Mouse (Mus musculus): ENCODE data around the gene Pdx1.

- TF ChIP-seq USF1 (IDR thresholded peaks at IDR 0.05; ENCODE audit: low read depth) (no peak), POLR2A (IDR thresholded peaks at IDR 0.05; ENCODE audit: insufficient read length, low read depth) (no peak), MAX (IDR thresholded peaks at IDR 0.05; ENCODE audit: low read depth) (no peak), MYOD1 (IDR thresholded peaks at IDR 0.05; ENCODE audit: control insufficient read depth in 1 of 3, insufficient read length in 2 of 3, low read depth in 2 of 3) (no peak), E2F4 (IDR thresholded peaks at IDR 0.05; ENCODE audit: insufficient read depth) (no peak), CEBPB (IDR thresholded peaks at IDR 0.05; ENCODE audit: insufficient read depth, poor library complexity, severe bottlenecking) (no peak), POLR2AphosphoS2 (IDR thresholded peaks at IDR 0.05; ENCODE audit: insufficient read length, low read depth) (no peak), TCF12 (IDR thresholded peaks at IDR 0.05; ENCODE audit: insufficient read depth, poor library complexity, severe bottlenecking) (no peak), TCF3 (IDR thresholded peaks at IDR 0.05; ENCODE audit: insufficient read length, low read depth) (no peak)
These were observed 33.1 kb downstream of the Pdx1 start for GRCm38 (mm10) chr5:147302746-147303400.
